Mouse (Mus musculus) ovary, postnatal 36 days (tissue): ENCODE measurements around the gene Uts2.
A peak's percentile ranks its signal among the peaks of the same experiment; 100 is the strongest.
"Not testable (repeated sequence)": the region's sequence is repeated elsewhere in the genome, so short reads cannot be mapped to it uniquely, and the experiment has no call there.

Source experiments
- DNase-seq: peaks from one replicate; pipeline ENCODE4 v3.0.0; 2022; ENCODE audit warnings: low spot score, mixed read lengths

Uts2 gene

DNA sequence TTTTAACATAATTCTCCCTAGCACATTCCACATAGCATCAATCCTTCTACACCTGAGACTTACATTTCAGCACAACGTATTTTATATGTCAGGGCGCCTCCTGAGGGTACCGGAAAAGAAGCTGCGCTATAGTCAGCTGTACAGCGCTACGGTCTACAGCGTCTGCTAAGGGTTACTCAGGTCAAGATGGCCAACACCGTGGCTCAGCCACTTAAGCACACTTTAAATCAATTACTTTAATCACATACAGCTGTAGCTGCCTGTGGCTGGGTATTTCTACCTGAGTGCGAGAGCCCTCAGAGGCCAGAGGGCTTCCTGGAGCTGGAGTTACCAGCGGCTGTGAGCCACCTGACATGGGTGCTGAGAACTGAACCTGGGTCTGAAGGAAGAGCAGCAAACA lies 19.0 kb downstream of the Uts2 start:
- DNase-seq, result no peak

- DNase-seq, result not testable (repeated sequence)
Measured at GRCm38 (mm10) chr4:151017356-151017755, 20.5 kb downstream of the Uts2 start.

DNA sequence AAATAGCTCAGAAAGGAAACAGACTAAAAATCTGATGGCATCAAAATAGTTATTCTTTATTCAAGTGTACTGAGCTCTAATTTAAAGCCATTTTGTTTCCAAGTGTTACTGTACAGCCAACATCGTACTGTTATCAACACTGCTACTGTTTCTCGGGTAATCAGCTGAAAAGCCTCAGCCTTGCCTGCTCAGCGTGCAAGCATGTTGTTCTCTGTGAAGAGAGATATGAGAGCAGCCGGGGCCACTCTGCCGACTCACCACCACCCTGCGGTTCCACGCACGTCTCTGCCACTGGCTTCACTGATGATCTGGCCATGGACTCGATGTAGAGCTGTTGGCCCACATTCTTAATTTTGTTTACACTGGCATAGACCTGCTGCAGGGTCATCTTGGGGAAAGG lies 27.3 kb downstream of the Uts2 start:
- DNase-seq, result no peak

DNA sequence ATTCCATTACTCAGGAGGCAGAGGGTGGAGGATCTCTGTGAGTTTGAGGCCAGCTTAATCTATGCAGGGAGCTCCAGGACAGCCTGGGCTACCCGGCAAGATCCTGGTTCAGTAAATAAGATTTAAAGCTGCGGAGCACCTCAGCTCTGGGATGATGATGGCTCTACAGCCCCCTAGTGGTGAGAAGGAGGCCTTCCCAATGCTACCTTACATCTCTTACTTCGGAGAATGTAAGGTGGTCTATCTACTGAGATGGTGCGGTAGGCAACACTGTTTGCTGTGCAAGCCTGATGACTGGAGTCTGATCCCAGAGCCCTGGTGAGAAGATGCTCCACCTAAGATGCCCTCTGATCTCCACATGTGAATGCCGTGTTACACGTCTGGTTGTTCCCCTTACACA lies 30.1 kb downstream of the Uts2 start:
- DNase-seq, result no peak

- no peak for DNase-seq
Measured at GRCm38 (mm10) chr4:151036521-151036920, 39.6 kb downstream of the Uts2 start.

GRCm38 (mm10) chr4:151037800-151038199 lies 40.9 kb downstream of the Uts2 start:
- DNase-seq, result no peak

GRCm38 (mm10) chr4:151041506-151041905 lies 44.6 kb downstream of the Uts2 start:
- DNase-seq, result no peak

DNA sequence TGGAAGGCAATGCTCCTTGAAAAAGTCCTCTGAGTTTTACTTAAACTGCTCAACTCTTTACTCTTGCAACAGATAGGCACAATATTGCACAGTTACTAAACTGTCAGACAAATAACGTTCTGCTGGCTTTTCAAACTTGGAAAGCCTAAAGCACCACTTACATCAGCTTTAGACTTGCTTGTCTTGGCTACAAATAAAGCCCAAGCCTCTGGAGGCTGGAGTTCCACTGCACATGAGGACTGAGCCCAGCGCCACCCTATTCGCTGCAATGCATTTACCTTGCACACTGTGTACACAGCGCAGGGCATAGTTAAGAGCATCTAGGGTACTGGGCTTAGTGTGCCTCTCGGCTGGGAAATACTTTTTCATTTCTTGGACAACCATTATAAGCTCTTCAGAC lies 46.4 kb downstream of the Uts2 start:
- DNase-seq, result peak; percentile 10

DNA sequence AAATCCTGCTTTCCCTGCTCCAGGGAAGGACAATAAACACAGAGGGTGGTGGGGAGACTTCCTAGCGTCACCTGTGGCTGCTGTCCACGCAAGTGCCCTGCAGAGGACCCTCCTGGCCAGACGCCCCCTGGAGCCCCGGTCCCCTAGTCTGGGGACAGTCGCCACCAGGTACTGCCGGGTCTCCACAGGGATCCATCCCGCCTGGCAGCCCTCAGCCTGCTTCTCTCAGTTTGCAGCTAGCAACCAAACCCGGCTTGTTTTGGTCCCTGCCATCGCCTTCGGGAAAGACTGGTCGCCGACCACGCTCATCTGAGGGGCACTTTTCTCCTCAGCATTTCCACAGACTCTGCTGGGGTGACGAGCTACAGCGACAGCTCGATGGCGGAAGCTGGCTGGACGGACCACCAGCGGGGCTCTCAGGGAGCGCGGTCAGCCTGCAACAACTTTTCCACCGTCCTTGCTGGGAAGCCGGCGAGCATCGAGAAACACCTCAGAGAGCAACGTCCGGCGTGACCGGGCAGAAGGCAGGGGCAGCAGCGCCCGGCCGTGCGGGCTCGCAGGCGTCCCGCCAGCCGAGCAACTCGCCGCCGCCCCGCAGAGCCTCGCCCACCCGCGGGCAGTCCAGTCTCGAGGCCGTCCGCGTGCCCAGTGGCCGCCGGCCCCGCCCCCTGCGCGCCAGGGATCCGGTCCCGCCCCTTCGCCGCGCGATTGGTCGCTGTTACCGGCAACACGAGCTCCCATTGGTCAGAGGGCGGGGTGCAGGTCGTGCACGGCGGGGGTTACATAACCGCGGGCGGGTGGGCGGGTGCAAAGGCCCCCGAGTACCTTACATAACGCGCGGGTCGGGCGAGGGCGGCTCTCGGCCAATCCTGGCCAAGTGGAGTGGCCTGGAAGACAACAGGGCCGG lies 47.4 kb downstream of the Uts2 start, which contains the start of gene Per3:
Per3 (minus strand) TSS at position 629 of the 907 bp plus-strand sequence.
- DNase-seq, result peak; percentile 99

DNA sequence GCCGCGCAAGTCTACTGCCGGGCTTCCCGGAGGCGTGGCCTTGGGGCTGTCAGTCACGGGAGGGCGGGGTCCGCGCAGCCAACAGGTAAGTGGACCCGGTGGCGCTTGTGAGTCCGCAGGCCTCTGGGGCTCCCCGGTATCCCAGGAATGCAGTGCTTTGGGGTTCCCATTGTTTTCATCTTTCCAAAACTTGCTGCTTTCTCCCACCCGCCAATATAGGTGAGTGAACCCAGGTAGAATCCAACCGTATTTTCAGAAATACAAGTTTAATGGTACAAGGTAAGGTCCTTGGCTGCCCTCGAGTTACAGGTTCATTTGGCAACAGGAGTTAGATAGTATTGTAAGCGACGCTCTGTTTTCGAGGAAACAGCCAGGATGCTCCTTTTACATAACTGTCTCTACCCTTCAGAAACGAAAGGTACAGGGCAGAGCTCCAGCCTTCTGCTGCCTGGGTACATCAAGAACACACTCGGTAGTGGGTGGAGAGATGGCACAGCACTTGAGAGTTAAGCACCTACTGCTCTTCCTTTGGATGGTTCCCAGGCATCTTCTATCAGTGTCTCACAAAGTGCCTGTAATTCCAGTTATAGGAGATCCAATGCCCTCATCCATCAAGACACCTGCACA lies 48.2 kb downstream of the Uts2 start:
- DNase-seq, result no peak

- no peak for DNase-seq
Measured at GRCm38 (mm10) chr4:151046524-151046923, 49.6 kb downstream of the Uts2 start.

GRCm38 (mm10) chr4:151051162-151051561 lies 54.3 kb downstream of the Uts2 start:
- DNase-seq, result no peak
